Mouse (Mus musculus): ENCODE data around the gene A230050P20Rik. TPM values are rescaled to one million over a fixed set of nuclear protein-coding genes. Genes with fewer than 3 reads are reported as not detected.

The A230050P20Rik gene
- polyA plus RNA-seq, 1 experiment from 2014 or later, result 1.5 TPM

DNA sequence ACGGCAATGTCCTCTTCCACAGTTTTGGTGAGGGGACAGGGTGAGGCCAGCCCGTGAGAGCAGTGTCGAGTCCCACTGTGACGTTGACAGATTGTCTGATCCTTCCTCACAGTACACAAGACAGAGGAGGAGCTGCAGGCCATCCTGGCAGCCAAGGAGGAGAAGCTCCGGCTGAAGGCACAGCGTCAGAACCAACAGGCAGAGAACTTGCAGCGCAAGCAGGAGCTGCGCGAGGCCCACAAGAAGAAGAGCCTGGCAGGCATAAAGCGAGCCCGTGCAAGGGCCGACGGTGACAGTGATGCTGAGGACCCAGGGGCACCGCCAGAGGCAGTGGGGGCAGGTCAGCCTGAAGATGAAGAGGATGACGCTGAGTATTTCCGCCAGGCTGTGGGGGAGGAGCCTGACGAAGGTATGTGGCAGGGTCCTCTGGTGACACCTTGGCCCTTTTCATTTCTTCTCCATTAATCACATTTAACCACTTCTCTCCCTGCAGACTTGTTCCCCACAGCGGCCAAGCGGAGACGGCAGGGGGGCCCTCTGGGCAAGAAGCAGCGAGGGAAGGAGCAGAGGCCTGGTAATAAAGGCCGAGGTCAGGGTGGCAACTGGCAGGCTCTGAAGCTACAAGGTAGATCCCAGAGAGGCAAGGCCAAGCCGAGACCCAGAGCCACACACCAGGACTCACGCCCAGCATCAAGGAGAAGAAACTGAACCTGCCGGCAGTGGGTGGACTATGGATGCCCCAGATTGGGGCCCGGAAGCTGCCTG lies 23.1 kb downstream of the A230050P20Rik start:
- WGBS, result 83% methylated on average over 26 of the region's 26 CpGs
- no peak for ATAC-seq (ENCODE audit: low FRiP score)
- H3K27me3 ChIP-seq, result no peaks in the 10 kb centered on the region
- H3K9ac ChIP-seq, result no peak overlapping the region
- H3K4me2 ChIP-seq, result no peak overlapping the region
- no peak overlapping the region for H3K4me3 ChIP-seq (replicated peaks)
- H3K27ac ChIP-seq, result no peak overlapping the region
- peaks cover 10% of the 10 kb centered on the region for H3K4me1 ChIP-seq
- H3K9me3 ChIP-seq, result no peaks in the 10 kb centered on the region
- peaks cover 73% of the 10 kb centered on the region for H3K36me3 ChIP-seq (replicated peaks)

DNA sequence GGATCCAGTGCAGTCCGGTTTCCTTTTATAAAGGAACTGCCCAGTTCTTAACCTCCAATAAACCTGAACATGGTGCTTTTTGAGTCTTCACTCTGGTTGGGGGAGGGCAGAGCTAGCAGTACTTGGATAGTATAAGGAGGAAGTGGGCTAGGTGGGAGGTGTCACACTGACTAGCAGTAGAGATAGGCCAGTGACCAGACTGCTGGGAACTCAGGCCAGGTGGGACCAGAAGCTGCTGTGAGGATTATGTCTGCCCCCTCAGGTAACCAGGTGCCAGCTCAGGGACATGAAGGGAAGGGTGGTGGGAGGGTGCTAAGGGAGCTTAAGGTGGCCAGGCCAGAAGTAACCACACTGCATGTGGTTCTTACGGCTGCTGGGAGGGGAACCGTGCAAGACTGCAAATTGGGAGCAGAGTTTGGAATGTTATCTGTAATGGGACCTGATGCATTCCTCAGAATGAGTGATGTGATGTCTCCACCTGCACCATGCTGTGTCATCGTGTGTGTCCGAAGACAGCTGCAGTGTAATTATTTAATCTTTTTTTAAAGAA lies 23.7 kb downstream of the A230050P20Rik start:
- Histone ChIP-seq H3K4me1 (peaks cover 17% of the 10 kb centered on the region), H3K27me3 (no peaks in the 10 kb centered on the region), H3K9me3 (no peaks in the 10 kb centered on the region), H3K4me2 (no peak overlapping the region), H3K27ac (no peak overlapping the region), H3K9ac (no peak overlapping the region), H3K4me3 (replicated peaks) (no peak overlapping the region), H3K36me3 (replicated peaks) (peaks cover 79% of the 10 kb centered on the region)
- 83% methylated on average over 5 of the region's 5 CpGs for WGBS
- ATAC-seq (ENCODE audit: low FRiP score), result no peak

GRCm38 (mm10) chr9:20893069-20893468 lies 24.6 kb downstream of the A230050P20Rik start:
- no peak overlapping the region for H3K9ac ChIP-seq
- H3K9me3 ChIP-seq, result no peaks in the 10 kb centered on the region
- WGBS, result 72% methylated on average over 5 of the region's 5 CpGs
- no peak overlapping the region for H3K27ac ChIP-seq
- H3K36me3 ChIP-seq (replicated peaks), result peaks cover 80% of the 10 kb centered on the region
- no peak overlapping the region for H3K4me2 ChIP-seq
- ATAC-seq (ENCODE audit: low FRiP score), result no peak
- no peaks in the 10 kb centered on the region for H3K27me3 ChIP-seq
- peaks cover 25% of the 10 kb centered on the region for H3K4me1 ChIP-seq
- H3K4me3 ChIP-seq (replicated peaks), result no peak overlapping the region

DNA sequence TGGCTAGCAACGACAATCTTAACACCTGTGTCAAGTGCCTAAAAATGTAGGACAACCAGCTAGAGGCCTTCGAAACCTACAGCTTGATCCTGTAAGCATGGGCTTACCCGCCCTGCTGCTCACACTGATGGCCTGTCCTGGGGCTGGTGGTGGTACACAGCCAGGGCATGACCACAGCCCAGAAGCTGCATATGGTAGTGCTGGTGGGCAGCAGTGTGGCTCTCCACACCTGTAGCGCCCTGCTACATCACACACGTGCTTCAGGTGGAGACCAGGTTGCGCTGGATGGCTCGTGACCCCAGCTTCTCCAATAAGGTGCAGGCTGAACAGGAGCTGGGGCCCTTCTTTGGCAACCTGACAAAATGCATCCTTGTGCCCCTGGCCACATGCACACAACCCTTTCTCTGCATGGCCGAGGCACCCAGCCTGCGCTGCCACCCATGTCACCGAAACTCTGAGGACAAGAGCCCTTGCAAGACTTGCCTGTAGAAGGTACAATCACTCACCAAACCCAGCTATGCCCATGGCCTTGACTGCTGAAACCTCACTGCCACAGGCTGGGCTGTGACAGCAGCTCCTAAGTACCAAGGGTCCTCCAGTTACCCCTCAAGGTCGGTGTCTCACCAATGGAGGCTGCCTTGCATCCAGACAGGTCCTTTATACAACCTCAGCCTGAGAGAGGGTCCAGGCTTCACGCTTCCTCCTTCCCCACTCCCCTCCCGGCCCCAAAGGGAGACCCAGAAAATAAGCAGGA lies 25.3 kb downstream of the A230050P20Rik start:
- no peaks in the 10 kb centered on the region for H3K27me3 ChIP-seq
- H3K36me3 ChIP-seq (replicated peaks), result peaks cover 80% of the 10 kb centered on the region
- H3K9ac ChIP-seq, result no peak overlapping the region
- no peak for ATAC-seq (ENCODE audit: low FRiP score)
- peaks cover 22% of the 10 kb centered on the region for H3K4me1 ChIP-seq
- no peak overlapping the region for H3K4me3 ChIP-seq (replicated peaks)
- no peaks in the 10 kb centered on the region for H3K9me3 ChIP-seq
- 85% methylated on average over 13 of the region's 13 CpGs for WGBS
- no peak overlapping the region for H3K27ac ChIP-seq
- H3K4me2 ChIP-seq, result no peak overlapping the region

GRCm38 (mm10) chr9:20894629-20895028 lies 26.2 kb downstream of the A230050P20Rik start:
- Histone ChIP-seq H3K4me1 (peaks cover 15% of the 10 kb centered on the region), H3K27ac (no peak overlapping the region), H3K4me3 (replicated peaks) (no peak overlapping the region), H3K9me3 (no peaks in the 10 kb centered on the region), H3K36me3 (replicated peaks) (peaks cover 76% of the 10 kb centered on the region), H3K9ac (no peak overlapping the region), H3K4me2 (no peak overlapping the region), H3K27me3 (no peaks in the 10 kb centered on the region)
- 92% methylated on average over 15 of the region's 15 CpGs for WGBS
- ATAC-seq (ENCODE audit: low FRiP score), result no peak

DNA sequence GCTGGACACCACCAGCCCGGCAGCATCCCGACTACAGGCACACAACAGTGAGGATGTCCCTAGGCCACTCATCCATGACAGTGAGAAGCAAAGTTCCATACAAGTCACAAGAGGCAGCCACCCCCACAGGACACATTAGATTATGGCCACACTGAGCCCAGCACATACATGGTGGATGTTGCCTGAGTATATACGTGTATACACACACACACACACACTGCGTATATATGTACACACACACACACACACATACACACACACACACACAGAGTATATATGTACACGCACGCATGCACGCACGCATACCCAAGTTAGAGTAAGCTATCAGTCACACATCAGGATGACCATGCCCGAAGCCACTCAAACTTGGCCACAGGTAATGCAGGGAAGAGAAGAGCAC lies 26.9 kb downstream of the A230050P20Rik start:
- Histone ChIP-seq H3K9me3 (no peaks in the 10 kb centered on the region), H3K36me3 (replicated peaks) (peaks cover 68% of the 10 kb centered on the region), H3K27me3 (no peaks in the 10 kb centered on the region), H3K9ac (no peak overlapping the region), H3K4me1 (peaks cover 15% of the 10 kb centered on the region), H3K27ac (no peak overlapping the region), H3K4me3 (replicated peaks) (no peak overlapping the region), H3K4me2 (no peak overlapping the region)
- 94% methylated on average over 9 of the region's 9 CpGs for WGBS
- no peak for ATAC-seq (ENCODE audit: low FRiP score)

- WGBS, result 7% methylated on average over 25 of the region's 39 CpGs
- no peaks in the 10 kb centered on the region for H3K9me3 ChIP-seq
- peaks cover 43% of the 10 kb centered on the region for H3K36me3 ChIP-seq (replicated peaks)
- peak overlapping the region; percentile 97 for H3K4me2 ChIP-seq
- peaks cover 19% of the 10 kb centered on the region for H3K4me1 ChIP-seq
- peak; percentile 75 for ATAC-seq (ENCODE audit: low FRiP score)
- no peaks in the 10 kb centered on the region for H3K27me3 ChIP-seq
- H3K27ac ChIP-seq, result 0 out of 2 replicates have a peak overlapping the region, but pooled peaks have one; percentile 21
- peak overlapping the region; percentile 81 for H3K4me3 ChIP-seq (replicated peaks)
- peak overlapping the region; percentile 92 for H3K9ac ChIP-seq
Observed at GRCm38 (mm10) chr9:20897736-20898510, 29.5 kb downstream of the A230050P20Rik start.

DNA sequence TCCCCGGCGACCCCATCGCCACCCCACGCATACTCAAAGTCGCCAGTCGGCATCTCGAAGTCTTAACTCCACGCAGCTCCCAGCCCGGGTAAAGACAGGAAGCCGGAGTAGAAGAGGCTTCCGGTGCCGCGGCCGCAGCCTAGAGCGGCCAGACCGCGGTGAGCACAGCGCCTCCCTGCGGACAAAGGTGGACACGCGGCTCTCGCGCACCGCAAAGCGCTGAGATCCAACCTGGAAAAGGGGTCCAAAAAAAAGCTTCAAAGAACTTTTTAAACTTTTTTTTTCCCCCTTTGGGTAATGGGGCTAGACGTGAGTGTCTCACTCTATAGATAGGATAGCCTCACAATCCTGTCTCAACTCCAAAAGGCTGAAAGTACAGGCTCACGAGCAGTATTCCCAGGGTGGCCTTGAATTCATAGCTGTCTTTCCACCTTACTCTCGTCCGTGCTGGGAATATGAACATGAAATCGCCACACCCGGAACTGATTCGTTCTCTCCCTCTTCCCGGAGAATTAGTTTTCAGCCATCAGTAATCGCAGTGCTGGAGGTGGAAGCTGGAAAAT lies 30.1 kb downstream of the A230050P20Rik start, which contains the start of gene Eif3g:
Eif3g (minus strand) TSS at position 113 of the 563 bp plus-strand sequence.
- Histone ChIP-seq H3K27me3 (no peaks in the 10 kb centered on the region), H3K9me3 (no peaks in the 10 kb centered on the region), H3K9ac (peak within 1 kb of the TSS; percentile 92), H3K4me2 (peak within 1 kb of the TSS; percentile 97), H3K4me1 (peaks cover 19% of the 10 kb centered on the region), H3K4me3 (replicated peaks) (peak within 1 kb of the TSS; percentile 81), H3K27ac (0 out of 2 replicates have a peak within 1 kb of the TSS, but pooled peaks have one; percentile 21), H3K36me3 (replicated peaks) (peaks cover 36% of the 10 kb centered on the region)
- 7% methylated on average over 34 of the region's 34 CpGs for WGBS
- ATAC-seq (ENCODE audit: low FRiP score), result peak; percentile 90

GRCm38 (mm10) chr9:20901466-20902173 lies 33.2 kb downstream of the A230050P20Rik start:
- H3K4me2 ChIP-seq, result no peak overlapping the region
- no peak overlapping the region for H3K9ac ChIP-seq
- peaks cover 28% of the 10 kb centered on the region for H3K36me3 ChIP-seq (replicated peaks)
- no peaks in the 10 kb centered on the region for H3K27me3 ChIP-seq
- H3K4me3 ChIP-seq (replicated peaks), result no peak overlapping the region
- no peak overlapping the region for H3K27ac ChIP-seq
- ATAC-seq (ENCODE audit: low FRiP score), result no peak
- H3K4me1 ChIP-seq, result peaks cover 18% of the 10 kb centered on the region
- 18% methylated on average over 13 of the region's 13 CpGs for WGBS
- H3K9me3 ChIP-seq, result no peaks in the 10 kb centered on the region

DNA sequence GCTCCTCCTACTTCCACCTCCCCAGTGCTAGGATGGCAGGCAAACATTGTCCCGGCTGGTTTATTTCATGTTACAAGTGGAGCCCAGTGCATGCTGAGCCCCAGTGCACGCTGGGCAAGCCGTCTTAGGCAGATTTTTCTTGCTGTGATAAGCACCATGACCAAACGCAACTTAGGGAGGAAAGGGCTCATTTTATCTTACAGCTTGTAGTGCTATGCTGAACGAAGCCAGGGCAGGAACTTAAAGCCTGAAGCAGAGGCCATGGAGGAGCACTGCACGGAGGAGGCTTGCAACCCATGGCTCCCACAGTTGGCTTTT lies 33.7 kb downstream of the A230050P20Rik start:
- Histone ChIP-seq H3K9ac (no peak overlapping the region), H3K36me3 (replicated peaks) (peaks cover 29% of the 10 kb centered on the region), H3K27me3 (no peaks in the 10 kb centered on the region), H3K9me3 (no peaks in the 10 kb centered on the region), H3K4me3 (replicated peaks) (no peak overlapping the region), H3K4me2 (no peak overlapping the region), H3K4me1 (peaks cover 13% of the 10 kb centered on the region), H3K27ac (no peak overlapping the region)
- ATAC-seq (ENCODE audit: low FRiP score), result no peak
- 40% methylated on average over 6 of the region's 6 CpGs for WGBS

DNA sequence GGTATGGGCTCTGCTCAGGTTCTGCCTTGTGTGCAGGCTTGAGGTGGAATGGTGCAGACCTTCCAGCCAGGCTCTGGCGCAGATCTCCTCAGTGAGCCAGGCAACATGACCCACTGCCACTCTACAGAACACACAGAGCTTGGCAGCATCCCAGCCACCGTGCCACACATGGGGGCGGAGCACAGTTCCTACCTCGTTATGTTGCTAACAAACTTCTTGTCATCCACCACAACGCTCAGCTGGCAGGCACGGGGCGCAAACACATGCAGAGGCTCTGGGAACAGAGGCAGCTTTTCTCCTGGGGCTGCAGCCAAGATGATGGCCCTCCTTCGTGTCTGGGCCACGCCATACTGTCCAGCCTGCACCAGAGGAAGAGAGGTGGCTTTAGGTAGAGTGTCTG lies 41.5 kb downstream of the A230050P20Rik start:
- no peak for ATAC-seq (ENCODE audit: low FRiP score)
- H3K9me3 ChIP-seq, result no peaks in the 10 kb centered on the region
- no peak overlapping the region for H3K4me2 ChIP-seq
- no peak overlapping the region for H3K4me3 ChIP-seq (replicated peaks)
- no peaks in the 10 kb centered on the region for H3K27me3 ChIP-seq
- 83% methylated on average over 9 of the region's 9 CpGs for WGBS
- H3K4me1 ChIP-seq, result no peaks in the 10 kb centered on the region
- peaks cover 100% of the 10 kb centered on the region for H3K36me3 ChIP-seq (replicated peaks)
- H3K27ac ChIP-seq, result no peak overlapping the region
- H3K9ac ChIP-seq, result no peak overlapping the region
